Mouse (Mus musculus) mesoderm, embryonic 11.5 days (tissue): Measurements from ENCODE around the gene Pcsk5.
"Not testable (repeated sequence)": the region's sequence is repeated elsewhere in the genome, so short reads cannot be mapped to it uniquely, and the experiment has no call there.

Experiments used
- DNase-seq: peaks from one replicate; pipeline ENCODE4 v3.0.0-alpha.2; 2012; ENCODE audit warnings: low read depth, low spot score

The Pcsk5 gene

DNA sequence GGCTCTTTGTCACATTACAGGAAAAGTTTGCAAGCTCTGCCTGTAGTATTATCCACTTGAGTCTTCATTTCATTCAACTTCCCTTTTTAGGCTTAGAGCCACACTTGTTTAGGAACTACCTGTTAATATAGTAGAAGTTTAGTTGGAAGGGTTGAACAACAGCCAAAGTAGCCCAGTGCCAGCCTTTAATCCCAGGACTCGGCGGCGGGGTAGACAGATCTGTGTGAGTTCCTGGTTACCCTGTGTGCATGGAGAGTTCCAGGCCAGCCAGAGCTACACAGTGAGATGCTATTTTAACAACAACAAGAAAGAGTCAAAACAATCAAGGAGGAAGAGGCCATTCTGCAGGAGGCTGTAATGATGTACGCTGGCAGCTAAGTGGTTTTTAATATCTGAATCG lies 358.0 kb downstream of the Pcsk5 start:
- no peak for DNase-seq

GRCm38 (mm10) chr19:17476021-17476420 lies 361.4 kb downstream of the Pcsk5 start:
- no peak for DNase-seq

GRCm38 (mm10) chr19:17473138-17473537 lies 364.3 kb downstream of the Pcsk5 start:
- not testable (repeated sequence) for DNase-seq

DNA sequence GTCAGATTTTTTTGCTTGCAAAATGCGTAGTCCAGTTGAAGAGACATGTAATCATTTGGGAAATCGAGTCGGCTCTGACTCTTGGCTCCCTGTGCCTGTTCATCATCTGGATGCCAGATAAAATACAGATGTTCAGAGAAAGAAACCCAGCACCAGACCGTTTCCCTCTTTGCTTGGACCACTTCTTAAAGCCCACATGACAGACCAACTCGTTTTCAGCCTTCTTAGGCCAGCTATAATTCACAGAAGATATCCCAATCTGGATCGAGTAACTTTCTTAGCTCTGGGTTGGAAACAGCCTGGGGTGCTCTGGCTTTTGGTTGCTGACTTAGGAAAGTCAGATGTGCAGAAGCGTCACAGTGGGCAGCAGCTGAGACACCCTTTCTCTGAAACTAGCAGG lies 365.6 kb downstream of the Pcsk5 start:
- no peak for DNase-seq

DNA sequence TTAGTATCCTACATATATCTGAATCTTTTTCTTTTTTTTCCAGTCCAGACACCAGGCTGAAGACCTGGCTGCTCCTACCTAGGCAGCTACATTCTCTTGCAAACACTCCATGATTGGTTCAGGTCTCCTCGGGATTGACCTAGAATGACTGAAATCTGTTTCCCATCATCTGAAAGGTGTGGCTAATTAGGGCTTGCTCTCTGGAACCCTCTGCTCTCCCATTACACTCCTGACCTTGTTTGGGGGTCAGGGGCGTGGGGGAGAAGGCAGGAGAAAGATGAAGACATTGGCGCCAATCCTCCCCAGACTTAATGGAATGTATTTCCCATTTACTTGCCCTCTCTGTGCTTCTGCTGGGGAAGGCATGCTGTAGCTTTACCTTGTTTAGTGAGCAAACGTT lies 366.2 kb downstream of the Pcsk5 start:
- no peak for DNase-seq

- DNase-seq: peak; percentile 26
Measured at GRCm38 (mm10) chr19:17467556-17468211, 369.7 kb downstream of the Pcsk5 start.

- DNase-seq: no peak
Measured at GRCm38 (mm10) chr19:17452001-17452400, 385.4 kb downstream of the Pcsk5 start.

- no peak for DNase-seq
Measured at GRCm38 (mm10) chr19:17443581-17443980, 393.9 kb downstream of the Pcsk5 start.

- DNase-seq: no peak
Measured at GRCm38 (mm10) chr19:17439476-17440189, 397.8 kb downstream of the Pcsk5 start.

- no peak for DNase-seq
Measured at GRCm38 (mm10) chr19:17436651-17437050, 400.8 kb downstream of the Pcsk5 start.

DNA sequence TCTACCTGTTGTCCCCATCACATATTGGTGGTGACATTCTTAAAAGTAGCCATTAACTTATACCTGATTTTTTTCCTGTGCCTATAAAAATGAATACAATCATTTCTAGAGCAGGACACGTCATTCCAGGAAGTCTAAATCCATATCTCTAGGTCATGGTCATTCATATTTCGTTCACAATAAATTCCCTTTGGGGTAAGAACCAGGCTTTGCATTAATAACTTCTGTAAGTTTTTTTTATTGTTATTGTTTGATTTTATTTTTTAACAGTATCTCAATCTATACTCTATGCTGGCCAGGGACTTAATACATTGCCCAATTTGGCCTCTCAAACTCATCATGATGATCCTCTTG lies 408.9 kb downstream of the Pcsk5 start:
- no peak for DNase-seq

- DNase-seq: no peak
Measured at GRCm38 (mm10) chr19:17427824-17428560, 409.4 kb downstream of the Pcsk5 start.

GRCm38 (mm10) chr19:17423306-17423705 lies 414.1 kb downstream of the Pcsk5 start:
- no peak for DNase-seq

- no peak for DNase-seq
Measured at GRCm38 (mm10) chr19:17417855-17418254, 419.6 kb downstream of the Pcsk5 start.

DNA sequence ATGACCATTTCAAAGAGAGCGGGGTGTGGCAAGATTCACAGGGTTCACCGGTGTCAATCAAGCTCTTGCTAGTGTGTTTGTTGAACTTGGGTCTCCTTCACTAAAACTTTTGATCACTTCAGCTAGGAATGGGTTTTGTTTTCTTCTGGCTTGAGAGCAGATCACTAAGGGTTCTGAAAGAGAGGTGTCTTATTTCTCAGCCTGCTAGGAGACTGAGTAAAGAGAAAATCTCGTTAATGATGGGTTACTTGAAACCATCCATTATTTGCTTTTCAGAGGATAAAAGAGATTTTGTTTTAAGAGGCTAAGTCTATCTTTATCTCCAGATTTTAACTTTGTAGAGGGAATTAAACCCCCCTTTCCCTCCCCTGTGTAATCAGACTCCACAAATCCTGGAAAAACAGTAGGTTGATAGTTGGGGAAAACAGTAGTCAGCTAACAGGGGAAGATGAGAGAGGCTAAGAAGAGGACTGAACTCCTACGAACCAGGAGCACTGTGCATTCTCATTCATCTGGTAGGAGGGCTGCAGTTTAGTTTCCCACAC lies 424.4 kb downstream of the Pcsk5 start:
- no peak for DNase-seq

DNA sequence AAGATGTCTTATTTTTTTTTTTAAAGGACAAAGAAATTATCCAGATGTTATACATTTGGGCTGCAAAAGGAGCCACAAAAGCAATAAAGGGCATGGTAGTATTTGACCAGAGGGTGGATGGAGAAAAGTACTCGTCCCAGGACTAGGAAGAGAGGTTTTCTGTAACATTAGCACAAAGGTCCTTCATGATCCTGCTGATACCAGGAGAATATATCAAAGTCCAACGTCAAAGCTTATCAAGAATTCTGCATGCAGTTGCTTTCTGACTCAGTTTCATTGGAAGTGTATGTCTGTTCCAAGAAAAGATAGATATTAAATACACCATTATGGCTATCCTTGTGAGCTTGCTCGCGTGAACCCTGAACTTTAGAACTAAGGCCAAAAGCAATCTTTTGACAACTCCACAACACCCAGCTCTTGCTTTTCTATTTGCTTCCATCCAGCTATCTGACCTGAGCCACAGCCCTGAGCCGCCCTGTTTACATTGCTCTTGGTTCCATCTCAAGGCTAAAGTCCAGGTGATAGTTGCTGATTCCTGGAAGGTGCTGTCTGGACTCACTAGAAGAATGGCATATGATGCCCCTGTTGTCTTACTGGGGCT lies 426.9 kb downstream of the Pcsk5 start:
- DNase-seq: no peak

- DNase-seq: no peak
Measured at GRCm38 (mm10) chr19:17409351-17409750, 428.1 kb downstream of the Pcsk5 start.

DNA sequence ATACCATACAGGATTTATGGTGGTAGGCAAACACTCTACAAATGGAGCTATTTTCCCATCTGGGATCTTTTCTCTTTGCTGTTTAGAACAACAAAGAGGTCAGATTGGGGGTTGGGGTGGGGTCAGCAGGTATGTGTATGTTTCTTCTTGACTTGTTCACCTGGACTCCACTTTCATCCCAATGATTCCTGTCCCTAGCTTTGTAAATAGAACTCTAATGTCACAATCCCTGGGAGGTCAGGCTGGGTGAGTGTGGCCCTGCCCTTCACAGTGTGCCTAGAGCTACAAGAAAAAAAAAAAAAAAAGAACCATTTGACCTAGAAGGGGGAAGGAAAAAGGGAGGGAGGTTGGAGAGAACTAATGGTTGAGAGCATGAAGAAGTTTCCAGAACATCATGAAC lies 428.8 kb downstream of the Pcsk5 start:
- no peak for DNase-seq

- DNase-seq: no peak
Measured at GRCm38 (mm10) chr19:17406823-17407222, 430.6 kb downstream of the Pcsk5 start.

DNA sequence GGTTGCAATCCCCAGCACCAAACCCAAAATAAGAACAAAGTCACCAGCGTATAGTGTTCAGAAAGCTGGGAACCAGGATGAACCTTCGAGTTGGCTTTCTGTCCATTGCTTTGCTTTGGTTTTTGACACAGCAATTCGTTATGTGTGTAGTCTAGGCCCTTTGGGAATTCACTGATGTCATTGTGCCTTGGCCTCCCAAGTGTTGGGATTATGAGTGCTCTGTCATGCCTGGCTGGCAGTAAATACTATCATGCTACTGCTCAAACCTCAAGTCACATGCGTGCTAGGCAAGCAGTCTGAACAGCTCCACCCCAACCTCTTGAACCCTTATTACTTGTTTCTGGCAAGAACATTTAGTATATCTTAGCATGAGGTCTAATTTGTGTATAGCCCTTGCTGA lies 434.3 kb downstream of the Pcsk5 start:
- no peak for DNase-seq

DNA sequence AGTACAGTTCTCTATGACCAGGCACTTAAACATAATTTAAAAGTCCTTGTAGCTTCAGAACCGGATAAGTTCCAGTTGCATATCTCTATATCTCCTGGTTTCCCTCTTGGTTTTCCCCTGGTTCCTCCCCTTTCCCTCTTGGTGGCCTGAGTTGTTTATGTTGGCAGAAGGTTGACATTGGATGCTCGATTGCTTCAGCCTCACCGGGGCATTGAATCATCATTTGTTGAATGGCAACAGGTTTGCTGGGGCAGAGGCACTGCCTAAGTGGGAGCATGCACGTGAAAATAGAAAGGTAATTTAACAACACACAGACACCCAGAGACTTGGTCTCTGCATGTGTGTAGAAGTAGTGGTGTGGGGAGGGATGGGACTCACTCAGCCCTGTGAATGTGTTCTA lies 436.9 kb downstream of the Pcsk5 start:
- DNase-seq: no peak

DNA sequence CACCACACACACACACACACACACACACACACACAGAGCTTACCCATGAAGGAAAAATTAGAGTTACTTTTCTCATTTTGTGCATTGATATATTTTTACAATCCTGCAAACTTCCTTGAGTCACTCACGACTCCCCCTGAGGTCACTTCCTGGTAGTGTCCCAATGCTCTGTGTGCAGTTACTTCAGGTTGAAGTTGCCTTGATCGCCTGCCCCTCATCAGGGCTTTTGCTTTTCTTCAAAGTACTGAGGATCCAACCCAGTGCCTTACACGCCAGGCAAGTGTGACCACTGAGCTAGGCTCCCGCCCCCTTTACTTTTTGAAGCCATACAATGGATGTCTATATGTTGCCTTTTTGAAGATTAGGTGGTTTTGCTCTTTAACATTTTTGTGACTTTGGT lies 437.5 kb downstream of the Pcsk5 start:
- DNase-seq: no peak
